ENCODE assay signal across 8 mouse cellular contexts in genomic region chr8:88099526-88099925, GRCm38 (mm10). TPM values are rescaled to one million over a fixed set of nuclear protein-coding genes. Genes with fewer than 3 reads are reported as not detected.
DNase-seq lines count a peak whose midpoint lies in the region; ATAC-seq and TF ChIP-seq lines count a peak whose summit lies in the region.

No protein-coding gene starts in this region.

- no peaks in the 10 kb centered on the region for H3K27me3 ChIP-seq in forebrain, embryonic 14.5 days (replicated peaks; ENCODE audit: control insufficient read depth, insufficient read depth, low read length)
- H3K27me3 ChIP-seq in forebrain, embryonic 13.5 days = no peaks in the 10 kb centered on the region
- H3K27me3 ChIP-seq in liver, embryonic 14.5 days (ENCODE audit: control insufficient read depth, insufficient read depth, low read length) = no peaks in the 10 kb centered on the region

- H3K27ac ChIP-seq in forebrain, embryonic 14.5 days (ENCODE audit: low read depth, low read length) = no peak overlapping the region
- no peak overlapping the region for H3K27ac ChIP-seq in forebrain, embryonic 13.5 days
- H3K27ac ChIP-seq in liver, embryonic 14.5 days = no peak overlapping the region

- TF ChIP-seq EP300 in liver, embryonic 14.5 days (IDR thresholded peaks at IDR 0.05; ENCODE audit: low read depth) = no peak

- ATAC-seq in forebrain, embryonic 14.5 days = no peak
- ATAC-seq in forebrain, embryonic 13.5 days = no peak
- ATAC-seq in liver, embryonic 14.5 days (ENCODE audit: insufficient read depth) = no peak

- no peak overlapping the region for H3K9ac ChIP-seq in forebrain, embryonic 14.5 days (ENCODE audit: low read length)
- H3K9ac ChIP-seq in forebrain, embryonic 13.5 days = no peak overlapping the region
- H3K9ac ChIP-seq in liver, embryonic 14.5 days (replicated peaks) = no peak overlapping the region

- no peaks in the 10 kb centered on the region for H3K36me3 ChIP-seq in forebrain, embryonic 14.5 days (ENCODE audit: control insufficient read depth, insufficient read depth, low read length)
- H3K36me3 ChIP-seq in forebrain, embryonic 13.5 days (ENCODE audit: poor library complexity, severe bottlenecking) = no peaks in the 10 kb centered on the region
- H3K36me3 ChIP-seq in liver, embryonic 14.5 days (replicated peaks; ENCODE audit: control insufficient read depth, insufficient read depth, low read depth) = no peaks in the 10 kb centered on the region

- no peaks in the 10 kb centered on the region for H3K9me3 ChIP-seq in forebrain, embryonic 14.5 days (replicated peaks; ENCODE audit: control insufficient read depth, low read length)
- no peaks in the 10 kb centered on the region for H3K9me3 ChIP-seq in forebrain, embryonic 13.5 days (replicated peaks)
- H3K9me3 ChIP-seq in liver, embryonic 14.5 days (ENCODE audit: control insufficient read depth, low read length) = no peaks in the 10 kb centered on the region

- DNase-seq in forebrain, embryonic 14.5 days (ENCODE audit: low spot score) = peak; percentile 69
- DNase-seq in urinary bladder, postnatal 14 days (ENCODE audit: low spot score) = peak; percentile 27
- no peak for DNase-seq in urinary bladder, adult 18-20 months (ENCODE audit: low spot score in 2 of 2)
- peak; percentile 73 to 78 for DNase-seq in cerebellum, postnatal 10 days
- DNase-seq in heart, postnatal 4 days = peak; percentile 53
- DNase-seq in liver, embryonic 14.5 days (ENCODE audit: low read depth in 3 of 3, low spot score in 3 of 3) = peak; percentile 19 to 28 (median 20)
- DNase-seq in right cerebral cortex, postnatal 14 days = peak; percentile 53

- H3K4me1 ChIP-seq in forebrain, embryonic 14.5 days (ENCODE audit: control insufficient read depth, insufficient read depth, low read length) = no peaks in the 10 kb centered on the region
- no peaks in the 10 kb centered on the region for H3K4me1 ChIP-seq in forebrain, embryonic 13.5 days
- no peaks in the 10 kb centered on the region for H3K4me1 ChIP-seq in liver, embryonic 14.5 days (replicated peaks; ENCODE audit: control insufficient read depth in 2 of 2, insufficient read depth in 2 of 2, low read length in 1 of 2)

- TF ChIP-seq CTCF in liver, embryonic 14.5 days (IDR thresholded peaks at IDR 0.05; ENCODE audit: low read depth) = peak; percentile 75

- H3K4me2 ChIP-seq in forebrain, embryonic 14.5 days (ENCODE audit: low read length) = no peak overlapping the region
- no peak overlapping the region for H3K4me2 ChIP-seq in forebrain, embryonic 13.5 days
- H3K4me2 ChIP-seq in liver, embryonic 14.5 days (ENCODE audit: low read depth) = no peak overlapping the region

- no peak overlapping the region for H3K4me3 ChIP-seq in forebrain, embryonic 14.5 days (ENCODE audit: low read depth, low read length)
- H3K4me3 ChIP-seq in forebrain, embryonic 13.5 days = no peak overlapping the region
- H3K4me3 ChIP-seq in liver, embryonic 14.5 days (ENCODE audit: insufficient read depth in 1 of 2, low read depth in 2 of 2, low read length in 2 of 2) = no peak overlapping the region

- 0% methylated on average over 1 of the region's 1 CpGs for WGBS in forebrain, embryonic 14.5 days
- WGBS in forebrain, embryonic 13.5 days = 3% methylated on average over 1 of the region's 1 CpGs
- 0% methylated on average over 1 of the region's 1 CpGs for whole genome bisulfite sequencing in liver, embryonic 14.5 days (ENCODE audit: insufficient replicate concordance)

RNA-seq across cellular contexts. Expression of gene Cnep1r1, which starts 19.0 kb away (rescaled TPM):
- 39.1 and 43.0 TPM in 2 replicates for polyA plus RNA-seq in forebrain, embryonic 14.5 days (2014; fragmentation: Nextera tagmentation; extraction: Ambion mirVana)
- 53.7 and 54.0 TPM in 2 replicates for polyA plus RNA-seq in forebrain, embryonic 13.5 days (2015; fragmentation: Nextera tagmentation; extraction: Ambion mirVana)
- total RNA-seq in heart, postnatal 4 days (2021) = 10 to 100 TPM; 33.3 TPM
- polyA plus RNA-seq in liver, embryonic 14.5 days (2012; rRNA removed) = 15.4 and 20.8 TPM in 2 replicates
- 18.0 and 18.3 TPM in 2 replicates for polyA plus RNA-seq in liver, embryonic 14.5 days (2014; fragmentation: Nextera tagmentation; extraction: Ambion mirVana)

RNA-seq across cellular contexts. Expression of gene Heatr3, which starts 38.1 kb away (rescaled TPM):
- polyA plus RNA-seq in forebrain, embryonic 14.5 days (2014; fragmentation: Nextera tagmentation; extraction: Ambion mirVana) = 30.2 and 34.1 TPM in 2 replicates
- polyA plus RNA-seq in forebrain, embryonic 13.5 days (2015; fragmentation: Nextera tagmentation; extraction: Ambion mirVana) = 34.8 and 36.2 TPM in 2 replicates
- total RNA-seq in heart, postnatal 4 days (2021) = 10 to 100 TPM; 24.0 to 24.6 TPM
- 13.8 and 17.3 TPM in 2 replicates for polyA plus RNA-seq in liver, embryonic 14.5 days (2012; rRNA removed)
- 23.3 and 26.8 TPM in 2 replicates for polyA plus RNA-seq in liver, embryonic 14.5 days (2014; fragmentation: Nextera tagmentation; extraction: Ambion mirVana)

Comparison
In these comparisons a context has a peak if more than half of its experiments do, and no peak if none do; other contexts are left out.
1. DNase-seq: peak in forebrain, embryonic 14.5 days (single experiment), urinary bladder, postnatal 14 days (single experiment), cerebellum, postnatal 10 days (2 of 2), heart, postnatal 4 days (single experiment), liver, embryonic 14.5 days (3 of 3) and right cerebral cortex, postnatal 14 days (single experiment); none in urinary bladder, adult 18-20 months (0 of 2).